Mouse (Mus musculus) spleen, embryonic (tissue): Measurements from ENCODE around the gene Hspg2.

Experiments
- CTCF ChIA-PET: fragments of 350-600 bp; sonication (Branson Sonifier 250); formaldehyde crosslinking; loops from one replicate; lab custom pipeline; 2022; lab: Charles Lee

Hspg2 gene

GRCm38 (mm10) chr4:137460676-137461075 lies 7.9 kb upstream of the Hspg2 start:
- CTCF ChIA-PET = no interaction called here

- CTCF ChIA-PET = no interaction called here
These were observed 7.4 kb upstream of the Hspg2 start for GRCm38 (mm10) chr4:137461217-137461616.

GRCm38 (mm10) chr4:137461981-137462690 lies 6.4 kb upstream of the Hspg2 start:
- CTCF ChIA-PET = interaction anchor here (0.7 kb wide), 1 partner anchor 163 kb away, joined by 3 read pairs; no protein-coding TSS in a partner anchor

GRCm38 (mm10) chr4:137465125-137465787 lies 3.3 kb upstream of the Hspg2 start:
- CTCF ChIA-PET = no interaction called here

- CTCF ChIA-PET = no interaction called here
These were observed 1.6 kb upstream of the Hspg2 start for GRCm38 (mm10) chr4:137466991-137467390.

- CTCF ChIA-PET = interaction anchor here (0.8 kb wide), 1 partner anchor 127 kb away, joined by 4 read pairs; no protein-coding TSS in a partner anchor
These were observed 1.0 kb upstream of the Hspg2 start for GRCm38 (mm10) chr4:137467525-137467924.

- CTCF ChIA-PET = no interaction called here
These were observed 694 bp downstream of the Hspg2 start for GRCm38 (mm10) chr4:137469081-137469844.

GRCm38 (mm10) chr4:137469845-137470692 lies 1.5 kb downstream of the Hspg2 start:
- CTCF ChIA-PET = no interaction called here

- CTCF ChIA-PET = no interaction called here
These were observed 2.2 kb downstream of the Hspg2 start for GRCm38 (mm10) chr4:137470701-137471317.

- CTCF ChIA-PET = no interaction called here
These were observed 2.8 kb downstream of the Hspg2 start for GRCm38 (mm10) chr4:137471326-137471725.

- CTCF ChIA-PET = no interaction called here
These were observed 4.7 kb downstream of the Hspg2 start for GRCm38 (mm10) chr4:137473240-137473639.

GRCm38 (mm10) chr4:137473701-137474388 lies 5.3 kb downstream of the Hspg2 start:
- CTCF ChIA-PET = no interaction called here

- CTCF ChIA-PET = no interaction called here
These were observed 6.1 kb downstream of the Hspg2 start for GRCm38 (mm10) chr4:137474694-137475093.

GRCm38 (mm10) chr4:137475271-137476050 lies 6.9 kb downstream of the Hspg2 start:
- CTCF ChIA-PET = interaction anchor here (0.5 kb wide), 1 partner anchor 799 kb away, joined by 4 read pairs; no protein-coding TSS in a partner anchor

- CTCF ChIA-PET = interaction anchor here (0.5 kb wide), 1 partner anchor 800 kb away, joined by 4 read pairs; no protein-coding TSS in a partner anchor
These were observed 7.6 kb downstream of the Hspg2 start for GRCm38 (mm10) chr4:137476065-137476760.

GRCm38 (mm10) chr4:137476761-137477237 lies 8.2 kb downstream of the Hspg2 start:
- CTCF ChIA-PET = no interaction called here

GRCm38 (mm10) chr4:137477611-137478010 lies 9.0 kb downstream of the Hspg2 start:
- CTCF ChIA-PET = no interaction called here

GRCm38 (mm10) chr4:137478306-137478705 lies 9.7 kb downstream of the Hspg2 start:
- CTCF ChIA-PET = no interaction called here

GRCm38 (mm10) chr4:137479757-137480156 lies 11.2 kb downstream of the Hspg2 start:
- CTCF ChIA-PET = no interaction called here
